Mouse (Mus musculus): Measurements from ENCODE around the gene Smad6.

Gene Smad6

DNA sequence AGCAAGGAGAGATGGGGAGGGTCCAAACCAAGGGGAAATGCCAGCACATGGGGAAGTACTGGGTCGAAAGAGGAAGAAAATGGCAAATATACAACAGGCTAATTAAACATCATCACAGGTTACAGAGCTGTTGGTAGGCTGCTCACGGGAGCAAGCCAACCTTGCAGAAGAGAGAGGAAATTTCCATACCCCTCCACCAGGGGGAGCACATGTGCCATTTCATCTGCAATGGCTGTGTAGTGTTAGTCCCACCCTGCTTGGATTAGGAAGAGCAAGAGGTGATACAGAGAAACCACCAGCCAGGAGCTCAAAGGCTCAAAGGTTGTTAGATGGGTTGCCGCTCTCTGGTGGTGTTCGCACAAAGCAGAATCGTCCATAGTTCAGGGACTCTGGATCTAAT is 105.9 kb downstream of the Smad6 start:
- peak; percentile 70 for DNase-seq (ENCODE audit: low read depth, low spot score)

DNA sequence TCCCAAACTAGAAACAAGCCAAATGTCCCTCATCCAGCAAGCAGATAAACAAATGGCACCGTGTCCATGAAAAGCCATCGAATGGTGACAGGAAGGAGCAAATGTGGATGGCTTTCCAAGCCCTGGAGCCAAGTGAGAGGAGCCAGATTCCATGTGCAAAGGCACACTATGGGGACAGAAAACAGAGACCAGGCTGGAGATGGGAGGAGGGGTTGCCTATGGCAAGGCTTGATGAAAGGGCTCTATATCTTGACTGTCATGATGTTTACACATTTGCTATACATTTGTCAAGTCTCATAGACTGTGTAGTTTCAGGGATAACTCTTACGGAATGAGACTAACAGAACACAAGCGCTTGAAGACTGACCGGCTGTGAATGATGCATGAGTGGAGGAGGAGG is 106.9 kb downstream of the Smad6 start:
- DNase-seq (ENCODE audit: low read depth, low spot score): no peak

DNA sequence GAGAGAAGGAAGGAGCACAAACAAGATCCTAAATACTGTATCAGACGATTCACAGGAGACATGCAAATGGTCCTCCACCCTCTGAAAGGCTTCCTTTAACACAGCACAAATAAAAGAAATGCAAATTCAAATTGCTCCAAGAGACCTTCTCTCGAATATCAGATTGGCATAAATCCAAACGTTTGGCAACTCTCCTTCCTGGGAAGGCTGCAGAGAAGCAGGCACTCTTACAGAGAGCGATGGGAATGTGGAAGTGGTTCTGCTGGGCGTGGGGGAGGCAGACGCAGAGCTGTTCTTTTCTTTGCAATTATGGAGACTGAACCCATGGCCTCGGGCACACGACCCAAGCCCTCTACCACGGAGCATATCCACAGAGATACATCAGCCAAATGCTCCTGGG is 109.8 kb downstream of the Smad6 start:
- no peak for DNase-seq (ENCODE audit: low read depth, low spot score)

DNA sequence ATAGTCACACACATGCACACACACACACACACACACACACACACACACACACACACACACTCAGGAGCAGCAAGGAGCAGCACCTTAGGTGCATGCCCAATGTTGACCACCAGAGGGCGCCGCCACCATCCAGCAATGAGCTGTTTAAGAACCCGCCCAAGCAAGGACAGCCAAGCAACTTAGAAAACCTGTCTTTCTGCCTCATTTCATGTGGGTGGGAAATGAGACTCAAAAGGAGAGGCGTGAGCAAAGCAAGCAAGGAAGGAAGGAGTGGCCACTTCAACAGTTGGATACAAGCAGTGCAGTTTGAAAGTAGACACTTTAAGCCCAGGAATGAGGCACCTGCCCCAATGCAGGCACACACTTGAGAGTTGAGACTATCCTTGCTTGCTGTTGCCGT is 112.2 kb downstream of the Smad6 start:
- DNase-seq (ENCODE audit: low read depth, low spot score): peak; percentile 81

DNA sequence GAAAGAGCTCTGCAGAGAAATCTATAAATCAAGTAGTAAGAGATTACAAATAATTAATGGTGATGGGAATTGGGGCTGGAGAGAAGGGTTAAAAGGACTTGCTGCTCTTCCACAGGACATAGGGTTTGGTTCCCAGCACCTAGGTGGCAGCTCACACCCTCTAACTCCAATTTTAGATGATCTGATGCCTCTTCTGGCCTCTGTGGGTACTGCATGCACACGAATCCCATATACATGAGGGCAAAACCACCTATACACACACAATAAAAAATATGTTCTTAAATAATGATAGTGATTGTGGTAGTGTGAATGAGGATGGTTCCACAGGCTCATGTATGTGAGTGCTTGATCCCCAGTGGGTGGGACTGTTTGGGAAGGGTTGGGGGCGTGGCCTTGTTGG is 117.3 kb downstream of the Smad6 start:
- DNase-seq (ENCODE audit: low read depth, low spot score): no peak
